ENCODE assay signal across 24 mouse cellular contexts in genomic region chr17:61426846-61427245, GRCm38 (mm10).
DNase-seq lines count a peak whose midpoint lies in the region; ATAC-seq lines count a peak whose summit lies in the region.
"Had no signal": no experiment of that assay in that cellular context is flagged by ENCODE, and none has a peak within 500 bp of the region (broad histone marks: within the 10 kb centered on the region; RNA-seq: fewer than 3 reads in every experiment).

No protein-coding gene starts in this region.

- peak; percentile 85 for ATAC-seq in kidney, embryonic 15.5 days (replicated peaks; ENCODE audit: low FRiP score)
- ATAC-seq in limb, embryonic 13.5 days (ENCODE audit: low FRiP score, low read depth), result no peak
- ATAC-seq: forebrain, embryonic 16.5 days; hindbrain, postnatal 0 days; intestine, postnatal 0 days; liver, postnatal 0 days; lung, postnatal 0 days had no signal

- H3K4me2 ChIP-seq in kidney, embryonic 15.5 days, result peak overlapping the region; percentile 33; the same call in 1 of the 2 replicates
- H3K4me2 ChIP-seq in limb, embryonic 13.5 days (replicated peaks), result 0 out of 2 replicates have a peak overlapping the region, but pooled peaks have one; percentile 3
- H3K4me2 ChIP-seq: heart, embryonic 13.5 days had no signal

- no peaks in the 10 kb centered on the region for H3K4me1 ChIP-seq in kidney, embryonic 15.5 days
- no peaks in the 10 kb centered on the region for H3K4me1 ChIP-seq in limb, embryonic 13.5 days
- H3K4me1 ChIP-seq: forebrain, embryonic 10.5 days; heart, embryonic 13.5 days; midbrain, embryonic 10.5 days had no signal

- H3K9me3 ChIP-seq in kidney, embryonic 15.5 days (replicated peaks), result no peaks in the 10 kb centered on the region
- no peaks in the 10 kb centered on the region for H3K9me3 ChIP-seq in limb, embryonic 13.5 days
- H3K9me3 ChIP-seq: forebrain, embryonic 10.5 days; heart, embryonic 13.5 days; midbrain, embryonic 10.5 days had no signal

- peak overlapping the region; percentile 16; the same call in 1 of the 2 replicates for H3K4me3 ChIP-seq in kidney, embryonic 15.5 days (replicated peaks)
- no peak overlapping the region for H3K4me3 ChIP-seq in limb, embryonic 13.5 days
- H3K4me3 ChIP-seq: forebrain, embryonic 10.5 days; heart, adult 2 months; heart, embryonic 13.5 days; midbrain, embryonic 10.5 days had no signal

- no peak for DNase-seq in kidney, postnatal 14 days
- DNase-seq in ES-CJ7 (ENCODE audit: low read depth, low spot score) (peak; percentile 10), ZHBTc4 (ENCODE audit: low read depth, low spot score) (peak; percentile 4)
- DNase-seq in layer of hippocampus, adult 11-12 months (ENCODE audit: low spot score), result no peak
- DNase-seq in frontal cortex, postnatal 14 days (ENCODE audit: low spot score in 2 of 2), result no peak
- DNase-seq: cerebellum, adult 11-12 months; cerebellum, postnatal 10 days; gastrocnemius, postnatal 36 days; heart, adult 2 months; heart, postnatal 14 days; liver, postnatal 0 days; right cerebral cortex, adult 18-20 months; right cerebral cortex, postnatal 4 days; thymus, postnatal 14 days had no signal

- H3K36me3 ChIP-seq in kidney, embryonic 15.5 days, result no peaks in the 10 kb centered on the region
- H3K36me3 ChIP-seq in limb, embryonic 13.5 days, result no peaks in the 10 kb centered on the region
- H3K36me3 ChIP-seq: forebrain, embryonic 10.5 days; heart, embryonic 13.5 days; midbrain, embryonic 10.5 days had no signal

- H3K27ac ChIP-seq in kidney, embryonic 15.5 days, result no peak overlapping the region
- H3K27ac ChIP-seq in limb, embryonic 13.5 days, result no peak overlapping the region
- H3K27ac ChIP-seq: forebrain, embryonic 10.5 days; heart, adult 2 months; heart, embryonic 13.5 days; hindbrain, postnatal 0 days; macrophage; midbrain, embryonic 10.5 days had no signal

- no peak overlapping the region for H3K9ac ChIP-seq in kidney, embryonic 15.5 days
- no peak overlapping the region for H3K9ac ChIP-seq in limb, embryonic 13.5 days
- H3K9ac ChIP-seq: heart, embryonic 13.5 days; liver, postnatal 0 days had no signal

- 39% methylated on average over 8 of the region's 8 CpGs for WGBS in kidney, embryonic 15.5 days
- WGBS in limb, embryonic 13.5 days, result 54% methylated on average over 8 of the region's 8 CpGs

- H3K27me3 ChIP-seq in kidney, embryonic 15.5 days, result no peaks in the 10 kb centered on the region
- no peaks in the 10 kb centered on the region for H3K27me3 ChIP-seq in limb, embryonic 13.5 days
- H3K27me3 ChIP-seq: heart, embryonic 13.5 days had no signal

Comparison
In these comparisons a context has a peak if more than half of its experiments do, and no peak if none do; other contexts are left out.
1. DNase-seq: peak in ES-CJ7 (single experiment) and ZHBTc4 (single experiment); none in kidney, postnatal 14 days (single experiment), layer of hippocampus, adult 11-12 months (single experiment) and frontal cortex, postnatal 14 days (0 of 2).